Mouse (Mus musculus) liver, embryonic 14.5 days (tissue): ENCODE data around the gene Spata5.

Experiments
- CTCF ChIP-seq: IDR thresholded peaks from 2 replicates; pipeline ENCODE4 v1.5.1; 2016; ENCODE audit warnings: antibody characterized with exemption, low read depth, control low read depth
- EP300 ChIP-seq: IDR thresholded peaks from 2 replicates; pipeline ENCODE4 v1.6.1; 2016; ENCODE audit warnings: antibody characterized with exemption, low read depth

DNA sequence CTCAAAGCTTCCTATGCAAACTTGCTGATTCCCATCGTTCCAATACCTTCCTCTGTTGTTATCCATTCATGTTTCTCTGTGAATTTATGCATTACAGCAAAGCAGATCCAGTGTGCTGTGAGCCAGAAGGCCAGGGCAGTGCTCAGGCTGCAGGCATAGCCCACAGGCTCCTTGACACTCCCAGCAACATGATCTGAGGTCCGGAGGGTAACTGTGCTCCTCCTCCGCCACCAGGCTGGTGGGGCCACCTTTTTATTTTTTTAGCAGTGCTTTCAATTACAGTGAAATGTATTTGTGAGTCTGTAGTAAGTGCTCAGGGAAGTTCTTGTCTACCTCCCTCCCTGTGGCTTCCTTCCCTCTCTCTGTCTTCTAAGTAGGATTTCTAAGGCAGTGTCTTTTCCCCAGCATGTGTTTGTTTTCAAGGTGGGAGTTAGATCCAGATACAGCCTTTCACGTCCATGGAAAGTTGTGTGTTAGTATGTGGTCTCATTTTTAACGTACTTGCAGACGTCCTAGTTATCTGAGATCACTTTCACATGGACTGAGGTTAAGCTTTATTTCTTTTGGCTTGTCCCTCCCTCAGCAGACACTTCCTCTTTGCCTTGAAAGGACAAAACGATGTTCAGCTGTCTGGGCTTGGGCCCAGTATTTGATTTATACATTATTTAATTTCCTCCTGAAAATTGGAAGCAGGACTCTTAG, 136.9 kb downstream of the Spata5 start:
- TF ChIP-seq CTCF (no peak), EP300 (peak; percentile 18; the same call in 1 of the 2 replicates)
